Mouse (Mus musculus): ENCODE measurements around the gene Pyy. TPM values are rescaled to one million over a fixed set of nuclear protein-coding genes. Genes with fewer than 3 reads are reported as not detected.

The Pyy gene
- polyA plus RNA-seq, 1 experiment from 2014 or later = not detected

DNA sequence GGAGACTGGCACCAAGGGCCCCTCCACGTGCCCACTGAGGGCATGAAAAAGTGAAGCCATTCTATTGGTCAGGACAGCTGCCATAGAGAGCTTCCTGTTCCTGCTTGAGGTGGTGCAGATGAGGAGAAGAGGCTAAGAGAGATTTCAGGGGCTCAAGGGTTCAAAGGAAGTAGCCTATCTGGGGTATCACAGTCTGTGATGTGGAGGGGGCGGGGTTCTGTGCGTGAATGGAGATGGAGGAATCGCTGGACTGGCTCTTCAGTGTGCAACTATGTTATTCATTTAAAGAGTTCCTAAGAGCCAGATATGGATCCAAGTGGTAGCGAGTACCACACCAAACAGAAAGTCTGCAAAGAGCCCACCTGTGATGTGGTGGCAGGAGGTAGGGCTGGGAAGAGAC lies 11.2 kb downstream of the Pyy start:
- H3K27me3 ChIP-seq = peaks cover 45% of the 10 kb centered on the region
- POLR2A ChIA-PET = interaction anchor here (0.6 kb wide), 1 partner anchor 65 kb away, joined by 6 read pairs; no protein-coding TSS in a partner anchor
- TF ChIP-seq CTCF (IDR thresholded peaks at IDR 0.05) = no peak
- CTCF ChIA-PET = interaction anchor here (2.1 kb wide), 1 partner anchor 34 kb away, joined by 6 read pairs; no protein-coding TSS in a partner anchor
- DNase-seq (ENCODE audit: low read depth, low spot score) (no peak), ATAC-seq (no peak)
- in situ Hi-C loops (cut with MboI; ENCODE audit: low pct_unique_long_range_greater_than_20kb) = no loop called here

DNA sequence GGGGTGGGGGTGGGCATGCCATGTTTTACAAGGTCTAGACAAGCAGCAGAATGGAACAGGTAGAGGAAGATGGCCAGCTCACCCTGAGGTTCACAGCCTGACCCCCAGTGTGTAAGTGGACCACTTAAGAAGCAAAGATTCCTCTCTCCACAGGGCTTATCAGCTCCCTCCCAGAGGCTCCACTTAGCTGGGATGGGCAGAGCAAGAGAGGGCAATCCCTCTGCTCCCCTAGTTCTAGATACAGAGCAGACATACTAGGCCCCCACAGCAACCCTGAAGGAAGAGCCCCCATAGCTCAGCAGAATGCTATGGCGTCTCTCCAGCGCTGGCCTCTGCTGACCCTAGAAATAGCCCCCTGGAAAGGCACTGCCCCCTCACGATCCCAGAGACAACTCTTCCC lies 12.0 kb downstream of the Pyy start:
- peaks cover 42% of the 10 kb centered on the region for H3K27me3 ChIP-seq
- ATAC-seq = no peak
- no peak for TF ChIP-seq CTCF (IDR thresholded peaks at IDR 0.05)
- POLR2A ChIA-PET = interaction anchor here (0.6 kb wide), 1 partner anchor 64 kb away, joined by 6 read pairs; no protein-coding TSS in a partner anchor
- CTCF ChIA-PET = interaction anchor here (0.7 to 2.1 kb wide), 2 partner anchors 34 to 44 kb away, joined by 3 to 6 read pairs; no protein-coding TSS in a partner anchor
- in situ Hi-C loops (cut with MboI; ENCODE audit: low pct_unique_long_range_greater_than_20kb) = no loop called here
- DNase-seq (ENCODE audit: low read depth, low spot score) = no peak

DNA sequence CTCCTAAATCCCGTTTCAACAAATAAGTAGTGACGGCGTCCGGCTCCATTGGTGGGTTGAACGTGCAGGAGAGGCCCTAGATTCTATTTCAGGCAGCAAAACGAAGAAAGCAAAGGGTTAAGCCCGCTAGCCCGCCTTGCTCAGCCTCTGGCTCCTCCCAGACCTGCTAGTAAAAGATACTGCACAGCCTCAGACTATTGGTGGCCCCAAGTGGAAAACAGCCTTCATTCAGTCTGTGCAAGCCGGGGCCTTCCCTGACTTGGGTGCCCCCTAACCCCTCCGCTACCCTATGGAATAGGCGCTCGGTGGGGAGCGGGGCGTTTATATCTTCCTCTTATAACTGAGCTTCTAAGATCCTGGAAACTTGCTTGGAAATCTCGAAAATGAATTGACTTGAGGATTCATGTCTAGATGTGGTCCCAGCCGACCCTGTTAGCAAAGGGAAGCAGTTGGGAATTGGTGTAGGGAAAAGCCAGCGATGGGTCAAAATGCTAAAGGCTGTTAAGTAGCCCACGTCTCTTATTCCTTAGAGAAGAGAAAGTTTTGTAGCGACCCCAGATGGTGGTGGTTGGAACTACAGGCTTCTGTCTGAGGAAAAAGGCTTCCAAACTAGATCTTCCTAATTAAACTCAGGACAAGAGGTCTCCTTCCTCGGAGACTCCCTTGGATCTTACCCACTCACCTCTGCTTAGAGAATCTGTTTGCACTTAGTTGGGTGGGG lies 18.4 kb downstream of the Pyy start:
- ATAC-seq = peak; percentile 14
- ChIA-PET CTCF (interaction anchor here (1.6 kb wide), 1 partner anchor 46 kb away, joined by 3 read pairs; no protein-coding TSS in a partner anchor), POLR2A (no interaction called here)
- H3K27me3 ChIP-seq = peaks cover 17% of the 10 kb centered on the region
- in situ Hi-C loops (cut with MboI; ENCODE audit: low pct_unique_long_range_greater_than_20kb) = no loop called here
- no peak for DNase-seq (ENCODE audit: low read depth, low spot score)
- TF ChIP-seq CTCF (IDR thresholded peaks at IDR 0.05) = peak; percentile 85

DNA sequence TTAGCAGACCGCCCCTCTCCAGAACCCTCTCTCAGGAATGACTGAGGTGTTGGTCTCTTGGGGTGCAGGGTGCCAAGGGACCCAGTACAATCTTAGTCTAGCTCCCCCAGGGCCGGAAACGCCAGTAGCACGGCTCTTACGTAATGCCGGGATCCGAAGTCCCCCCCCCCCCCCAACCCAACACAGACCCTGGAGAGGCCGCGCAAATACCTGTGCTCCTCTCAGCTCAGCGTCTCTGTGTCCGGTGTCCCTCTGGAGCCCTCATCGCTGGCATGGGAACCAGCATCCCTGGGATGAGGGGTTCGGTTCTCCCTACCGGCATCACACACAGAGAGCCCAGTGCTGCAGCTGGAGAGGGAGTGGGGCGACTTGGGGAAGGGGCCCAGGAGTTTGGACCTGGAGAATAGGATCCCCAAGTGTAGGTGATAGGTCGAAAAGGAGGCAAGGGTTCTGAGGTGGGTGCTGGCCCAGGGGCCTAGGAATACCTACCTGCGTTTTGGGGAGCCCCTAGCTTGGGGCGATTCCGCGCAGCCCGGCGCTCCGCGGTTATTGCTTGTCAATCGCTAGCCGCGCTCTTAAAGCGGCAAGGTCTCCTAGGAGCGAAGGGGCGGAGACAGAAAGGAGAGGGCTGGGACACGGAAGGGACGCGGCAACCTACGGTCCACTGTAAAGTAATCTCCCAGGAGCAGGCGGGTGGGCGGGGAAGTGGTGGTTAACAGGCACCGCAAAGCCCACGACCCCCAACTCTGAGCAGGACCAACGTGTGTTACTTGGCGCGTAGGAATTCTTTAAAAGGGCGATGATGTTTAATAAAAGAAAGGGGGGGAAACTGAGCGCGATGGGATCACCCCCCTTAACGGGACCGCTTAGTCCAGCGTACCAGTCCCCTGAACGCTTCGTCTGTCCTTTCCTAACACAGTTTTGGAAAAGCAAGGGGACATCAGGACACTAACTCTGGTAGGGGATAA lies 19.4 kb downstream of the Pyy start, which contains the start of gene Mpp2:
Mpp2 (minus strand) TSS at position 585 of the 968 bp plus-strand sequence.
- DNase-seq (ENCODE audit: low read depth, low spot score) (no peak), ATAC-seq (peak; percentile 33)
- in situ Hi-C loops (cut with MboI; ENCODE audit: low pct_unique_long_range_greater_than_20kb) = no loop called here
- ChIA-PET POLR2A (interaction anchor here (0.6 kb wide), 1 partner anchor 11 kb away, joined by 3 read pairs; no protein-coding TSS in a partner anchor), CTCF (no interaction called here)
- peaks cover 17% of the 10 kb centered on the region for H3K27me3 ChIP-seq
- TF ChIP-seq CTCF (IDR thresholded peaks at IDR 0.05) = no peak

DNA sequence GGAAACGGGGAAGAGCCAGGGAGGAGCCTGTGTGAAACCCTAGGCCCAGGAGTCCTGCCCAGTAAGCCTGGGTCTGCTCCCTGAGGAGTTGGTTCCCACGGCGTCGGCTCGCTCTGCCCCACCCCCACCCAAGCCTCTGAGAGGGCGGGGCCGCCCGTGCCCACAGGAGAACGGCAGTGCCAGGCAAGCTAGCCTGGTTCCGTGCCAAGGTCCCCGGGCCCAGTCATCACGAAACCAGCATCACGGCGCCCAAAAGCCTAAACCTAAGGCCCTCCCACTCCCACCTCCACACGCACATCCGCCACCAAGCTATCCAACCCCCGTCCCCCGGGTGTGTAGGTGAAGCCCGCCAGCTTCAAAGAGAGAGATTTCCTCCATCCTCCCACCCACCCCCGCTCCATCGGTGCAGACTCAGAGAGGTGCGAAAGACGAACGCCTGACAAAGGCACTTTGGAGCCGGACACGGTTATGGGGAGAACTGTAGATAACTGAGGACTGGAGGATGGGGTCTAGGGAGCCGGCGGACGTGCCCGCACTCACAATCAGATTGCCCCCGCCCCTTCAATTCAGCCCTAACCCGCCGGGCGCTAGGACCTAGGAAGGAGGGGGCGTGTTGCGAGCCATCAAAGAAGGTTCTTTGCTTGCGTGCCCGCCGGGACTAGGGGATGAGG lies 20.4 kb downstream of the Pyy start:
- TF ChIP-seq CTCF (IDR thresholded peaks at IDR 0.05) = no peak
- POLR2A ChIA-PET = interaction anchor here (0.6 to 1.0 kb wide), 3 partner anchors 10 to 1130 kb away, joined by 3 to 4 read pairs (median 3); no protein-coding TSS in a partner anchor
- ATAC-seq (peak; percentile 51), DNase-seq (ENCODE audit: low read depth, low spot score) (peak; percentile 51)
- H3K27me3 ChIP-seq = peaks cover 10% of the 10 kb centered on the region
- in situ Hi-C loops (cut with MboI; ENCODE audit: low pct_unique_long_range_greater_than_20kb) = no loop called here
- CTCF ChIA-PET = interaction anchor here (2.5 kb wide), 1 partner anchor 27 kb away, joined by 9 read pairs; no protein-coding TSS in a partner anchor

DNA sequence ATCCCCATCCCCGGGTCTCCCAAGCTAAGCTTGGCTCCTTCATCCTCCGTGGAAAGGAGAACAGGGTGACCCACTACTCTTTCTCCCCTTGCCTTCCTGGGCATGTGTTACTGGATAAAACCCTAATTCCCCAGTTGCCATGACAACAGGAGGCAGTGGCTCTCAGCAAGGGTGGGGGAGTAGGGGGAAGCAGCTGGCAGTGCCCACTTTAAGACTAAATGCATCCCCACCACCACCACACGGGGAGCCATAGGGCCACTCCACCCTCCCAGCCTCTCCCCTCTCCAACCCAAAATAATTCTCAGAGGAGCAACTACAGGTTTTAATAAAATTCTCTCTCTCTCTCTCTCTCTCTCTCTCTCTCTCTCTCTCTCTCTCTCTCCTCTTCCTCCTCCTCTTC lies 21.3 kb downstream of the Pyy start:
- ChIA-PET POLR2A (interaction anchor here (0.6 kb wide), 1 partner anchor 1131 kb away, joined by 3 read pairs; no protein-coding TSS in a partner anchor), CTCF (interaction anchor here (2.5 kb wide), 1 partner anchor 26 kb away, joined by 9 read pairs; no protein-coding TSS in a partner anchor)
- TF ChIP-seq CTCF (IDR thresholded peaks at IDR 0.05) = no peak
- ATAC-seq (no peak), DNase-seq (ENCODE audit: low read depth, low spot score) (no peak)
- H3K27me3 ChIP-seq = peaks cover 2% of the 10 kb centered on the region
- in situ Hi-C loops (cut with MboI; ENCODE audit: low pct_unique_long_range_greater_than_20kb) = no loop called here

DNA sequence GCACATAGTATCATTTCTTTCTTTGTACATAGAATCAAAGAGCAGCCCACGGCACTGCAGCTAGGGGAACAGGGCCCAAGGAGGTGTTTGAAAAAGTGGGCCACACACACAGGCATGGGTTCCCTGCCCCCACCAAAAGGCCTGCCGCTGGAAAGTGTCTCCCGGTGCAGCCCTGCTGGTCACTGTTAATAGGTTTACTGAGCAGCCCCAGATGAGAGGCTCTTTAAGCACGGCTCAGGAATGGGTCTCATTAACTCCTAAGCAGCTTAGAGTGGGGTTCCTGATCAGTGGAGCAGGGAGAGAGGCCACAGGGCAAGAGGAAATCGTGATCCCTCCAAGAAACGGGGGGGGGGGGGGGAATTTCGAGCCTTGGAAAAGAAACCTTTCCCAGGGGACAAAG lies 23.5 kb downstream of the Pyy start:
- no peak for TF ChIP-seq CTCF (IDR thresholded peaks at IDR 0.05)
- H3K27me3 ChIP-seq = no peaks in the 10 kb centered on the region
- ChIA-PET CTCF (interaction anchor here (2.2 kb wide), 1 partner anchor 16 kb away, joined by 7 read pairs; no protein-coding TSS in a partner anchor), POLR2A (interaction anchor here (1.3 kb wide), 1 partner anchor 12 kb away, joined by 4 read pairs; no protein-coding TSS in a partner anchor)
- in situ Hi-C loops (cut with MboI; ENCODE audit: low pct_unique_long_range_greater_than_20kb) = no loop called here
- ATAC-seq = no peak
- no peak for DNase-seq (ENCODE audit: low read depth, low spot score)

DNA sequence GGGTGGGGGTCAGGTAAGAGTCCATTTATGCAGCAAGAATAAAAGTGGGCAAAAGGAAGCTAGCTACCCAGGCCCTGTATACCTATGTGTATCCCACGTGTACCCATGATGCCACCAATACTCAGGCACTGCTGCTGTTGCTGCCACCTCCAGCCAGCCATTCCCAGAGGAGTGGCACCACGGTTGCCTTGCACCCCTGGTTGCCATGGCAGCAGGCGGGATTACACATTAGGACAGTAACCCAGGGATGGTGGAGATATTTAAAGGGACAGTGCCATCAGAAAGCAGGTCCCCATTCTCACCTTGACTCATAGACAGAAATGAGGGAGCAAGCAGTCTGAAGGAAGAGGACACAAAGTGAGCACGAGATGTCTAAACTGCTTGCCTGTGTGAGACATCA lies 24.4 kb downstream of the Pyy start:
- no peak for DNase-seq (ENCODE audit: low read depth, low spot score)
- ATAC-seq = no peak
- H3K27me3 ChIP-seq = no peaks in the 10 kb centered on the region
- no peak for TF ChIP-seq CTCF (IDR thresholded peaks at IDR 0.05)
- ChIA-PET CTCF (interaction anchor here (2.2 kb wide), 1 partner anchor 15 kb away, joined by 7 read pairs; no protein-coding TSS in a partner anchor), POLR2A (interaction anchor here (1.3 kb wide), 1 partner anchor 11 kb away, joined by 4 read pairs; no protein-coding TSS in a partner anchor)
- in situ Hi-C loops (cut with MboI; ENCODE audit: low pct_unique_long_range_greater_than_20kb) = no loop called here

DNA sequence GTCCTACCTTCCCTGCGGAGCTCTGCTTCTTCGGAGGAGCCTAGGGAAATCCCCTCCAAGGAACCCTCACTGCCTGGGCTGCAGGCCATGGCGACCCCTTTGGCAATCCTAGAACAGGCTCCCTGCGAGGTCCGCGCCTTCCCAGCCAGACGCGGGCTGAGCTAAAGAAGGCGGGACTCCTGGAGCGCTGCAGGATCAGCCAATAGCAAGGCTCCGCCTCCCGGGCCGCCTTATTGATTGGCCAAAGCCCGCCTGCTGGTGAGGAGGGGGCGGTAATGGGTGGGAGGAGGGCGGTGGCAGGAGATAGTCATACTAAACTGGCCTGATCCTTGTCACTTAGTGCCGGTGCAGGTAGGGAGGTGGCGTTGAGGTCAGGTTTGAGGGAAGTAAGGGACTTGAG lies 25.3 kb downstream of the Pyy start:
- in situ Hi-C loops (cut with MboI; ENCODE audit: low pct_unique_long_range_greater_than_20kb) = no loop called here
- DNase-seq (ENCODE audit: low read depth, low spot score) (no peak), ATAC-seq (no peak)
- ChIA-PET CTCF (interaction anchor here (2.0 kb wide), 1 partner anchor 22 kb away, joined by 4 read pairs; no protein-coding TSS in a partner anchor), POLR2A (interaction anchor here (1.0 kb wide), 1 partner anchor 15 kb away, joined by 6 read pairs; no protein-coding TSS in a partner anchor)
- H3K27me3 ChIP-seq = no peaks in the 10 kb centered on the region
- no peak for TF ChIP-seq CTCF (IDR thresholded peaks at IDR 0.05)

Measured in Patski (cell line).